Mouse (Mus musculus) midbrain, embryonic 16.5 days (tissue): ENCODE results near the gene Ptpro. TPM values are rescaled to one million over a fixed set of nuclear protein-coding genes. Genes with fewer than 3 reads are reported as not detected.
A peak's percentile ranks its signal among the peaks of the same experiment; 100 is the strongest.

Experiments used
- ATAC-seq: fragments of 200-750 bp; cut with Nextera tagmentation; 2 replicates; pipeline ENCODE4 v1.8.0; 2017; ENCODE audit warnings: moderate TSS enrichment
- H3K27ac ChIP-seq: fragments of 300-500 bp; sonication (generic); 2 replicates; pipeline ENCODE4 v1.5.1; 2014; ENCODE audit warnings: mild to moderate bottlenecking, low read length, mixed read lengths
- H3K27me3 ChIP-seq: fragments of 300-500 bp; sonication (generic); 2 replicates; pipeline ENCODE4 v1.6.1; 2014; ENCODE audit warnings: low read depth, low read length, mixed read lengths; ENCODE audit not compliant: control insufficient read depth, insufficient read depth
- H3K36me3 ChIP-seq: fragments of 300-500 bp; sonication (generic); 2 replicates; pipeline ENCODE4 v1.6.1; 2014; ENCODE audit warnings: mild to moderate bottlenecking, low read length, moderate library complexity, mixed read lengths; ENCODE audit not compliant: control insufficient read depth, insufficient read depth
- H3K4me1 ChIP-seq: fragments of 300-500 bp; sonication (generic); 2 replicates; pipeline ENCODE4 v1.6.1; 2014; ENCODE audit warnings: mild to moderate bottlenecking, low read length, mixed read lengths; ENCODE audit not compliant: control insufficient read depth, insufficient read depth
- H3K4me2 ChIP-seq: fragments of 300-500 bp; sonication (generic); 2 replicates; pipeline ENCODE4 v1.6.1; 2014; ENCODE audit warnings: mild to moderate bottlenecking, low read length, mixed read lengths
- H3K4me3 ChIP-seq: fragments of 300-500 bp; sonication (generic); 2 replicates; pipeline ENCODE4 v1.5.1; 2014; ENCODE audit warnings: low read depth, mild to moderate bottlenecking, low read length, moderate library complexity, mixed read lengths
- H3K9ac ChIP-seq: fragments of 300-500 bp; sonication (generic); 2 replicates; pipeline ENCODE4 v1.6.1; 2014; ENCODE audit warnings: low read depth, low read length, mixed read lengths
- H3K9me3 ChIP-seq: fragments of 300-500 bp; sonication (generic); replicated peaks from 2 replicates; pipeline ENCODE4 v1.6.1; 2014; ENCODE audit warnings: mild to moderate bottlenecking, low read length, mixed read lengths; ENCODE audit not compliant: control insufficient read depth, poor library complexity, severe bottlenecking
- WGBS: fragments of 180-500 bp; shearing (Covaris S2); extraction: QIAGEN DNeasy Blood & Tissue Kit; methylation state at CpG from one replicate; pipeline ENCODE4 v1.1.7; 2014; 5-methylcytosine and 5-hydroxymethylcytosine counted together
- polyA plus RNA-seq: library from polyadenylated mRNA; unstranded; fragments of >200 nt; fragmentation: Nextera tagmentation; extraction: Ambion mirVana; gene quantifications from 2 replicates; pipeline ENCODE4 v1.2.1, GENCODE M21; 2015

Ptpro gene
- polyA plus RNA-seq, 1 experiment from 2014 or later: 73.7 TPM

DNA sequence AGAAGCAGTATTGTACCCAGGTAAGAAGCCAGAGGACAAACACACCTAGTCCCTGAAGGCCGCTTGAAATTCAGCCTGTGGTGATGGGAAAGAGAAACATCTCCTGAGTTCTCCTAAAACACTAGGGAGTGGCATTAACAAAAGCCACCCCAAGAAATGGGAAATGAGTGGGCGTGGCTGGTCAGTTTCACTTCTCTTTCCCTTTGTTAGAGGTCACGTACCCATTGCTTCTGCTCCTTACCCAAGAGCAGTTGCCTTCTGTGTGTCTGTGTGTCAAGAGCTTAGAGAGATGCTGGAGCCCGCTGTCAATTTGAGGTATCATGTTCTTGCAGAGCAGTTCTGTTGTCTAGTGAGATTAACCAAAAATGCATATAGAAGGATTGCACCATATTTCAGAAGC lies 134.2 kb downstream of the Ptpro start:
- no peaks in the 10 kb centered on the region for H3K27me3 ChIP-seq
- WGBS: 91% methylated on average over 4 of the region's 4 CpGs
- no peak overlapping the region for H3K4me3 ChIP-seq
- H3K36me3 ChIP-seq: peaks cover 2% of the 10 kb centered on the region
- no peak overlapping the region for H3K27ac ChIP-seq
- no peak for ATAC-seq
- no peaks in the 10 kb centered on the region for H3K4me1 ChIP-seq
- H3K9me3 ChIP-seq: no peaks in the 10 kb centered on the region
- no peak overlapping the region for H3K4me2 ChIP-seq
- H3K9ac ChIP-seq: no peak overlapping the region

DNA sequence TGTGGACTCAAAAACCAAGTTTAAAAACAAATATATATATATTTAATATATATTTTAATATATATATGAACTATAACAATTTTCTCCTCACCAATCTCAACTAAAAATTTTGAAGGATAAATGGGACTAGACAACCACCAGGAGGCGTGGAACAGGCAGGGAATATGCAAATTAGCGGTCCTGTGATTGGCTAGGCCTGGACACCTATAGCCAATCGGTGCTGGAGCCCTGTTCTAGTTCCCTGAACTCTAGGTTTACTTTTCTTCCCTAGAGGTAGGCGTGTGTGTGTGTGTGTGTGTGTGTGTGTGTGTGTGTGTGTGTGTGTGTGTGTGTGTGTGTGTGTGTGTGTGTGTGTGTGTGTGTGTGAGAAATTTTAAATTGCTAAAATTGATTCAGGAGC lies 134.8 kb downstream of the Ptpro start:
- Histone ChIP-seq H3K9me3 (no peaks in the 10 kb centered on the region), H3K9ac (no peak overlapping the region), H3K4me2 (no peak overlapping the region), H3K36me3 (peaks cover 5% of the 10 kb centered on the region), H3K4me3 (no peak overlapping the region), H3K27ac (no peak overlapping the region), H3K27me3 (no peaks in the 10 kb centered on the region), H3K4me1 (no peaks in the 10 kb centered on the region)
- ATAC-seq: no peak
- 49% methylated on average over 3 of the region's 4 CpGs for WGBS

DNA sequence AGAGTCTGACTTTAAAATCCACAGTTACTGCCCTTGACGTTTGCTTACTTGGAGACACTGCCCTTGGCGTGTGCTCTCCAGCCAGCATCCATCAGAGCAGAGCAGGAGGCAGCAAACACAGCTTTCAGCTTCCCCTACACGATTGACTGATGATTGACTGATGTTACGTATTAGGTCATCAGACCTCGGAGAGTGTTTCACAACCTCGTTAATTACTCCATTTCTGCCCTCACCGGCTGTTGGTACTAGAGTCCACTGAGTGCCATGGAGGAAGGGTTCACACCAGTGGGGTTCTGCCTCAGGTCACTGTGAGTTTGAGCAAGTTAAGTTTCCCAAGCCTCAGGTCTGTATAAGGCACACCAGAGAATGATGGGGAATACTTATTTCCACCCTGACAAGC lies 143.0 kb downstream of the Ptpro start:
- peaks cover 5% of the 10 kb centered on the region; the same call in 1 of the 2 replicates for H3K36me3 ChIP-seq
- no peaks in the 10 kb centered on the region for H3K27me3 ChIP-seq
- 87% methylated on average over 7 of the region's 7 CpGs for WGBS
- H3K4me1 ChIP-seq: no peaks in the 10 kb centered on the region
- H3K9ac ChIP-seq: no peak overlapping the region
- no peaks in the 10 kb centered on the region for H3K9me3 ChIP-seq
- no peak overlapping the region for H3K4me2 ChIP-seq
- H3K27ac ChIP-seq: no peak overlapping the region
- ATAC-seq: no peak
- H3K4me3 ChIP-seq: no peak overlapping the region

DNA sequence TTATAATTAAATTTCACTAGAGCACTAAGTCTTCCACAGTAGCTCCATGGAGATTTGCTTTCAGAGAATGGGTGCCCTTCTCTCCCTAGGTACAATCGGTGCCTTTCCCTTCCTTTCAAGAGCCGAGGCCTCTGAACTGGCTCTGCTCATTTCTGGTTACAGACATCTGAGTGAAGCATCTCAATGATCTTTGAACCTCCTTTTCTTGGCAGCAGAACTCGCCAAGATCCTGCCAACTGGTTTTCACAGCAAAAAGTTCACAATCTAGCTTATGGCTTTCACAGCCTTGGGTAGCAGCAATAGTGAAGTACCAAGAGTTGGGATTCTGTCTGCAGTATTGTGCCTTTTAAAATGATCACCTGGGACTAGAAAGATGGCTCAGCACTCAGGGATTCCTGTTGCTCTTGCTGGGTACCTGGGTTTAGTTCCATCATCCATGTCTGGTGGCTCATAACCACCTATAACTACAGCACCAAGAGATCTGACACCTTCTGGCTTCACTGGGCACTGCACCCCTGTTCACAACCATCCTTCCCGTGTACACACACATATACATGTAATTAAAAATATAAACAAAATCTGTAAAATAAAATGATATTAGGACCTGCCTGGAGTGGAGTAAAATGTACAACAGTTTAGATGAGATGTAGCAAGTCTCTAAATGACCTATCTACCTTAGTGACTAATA lies 144.1 kb downstream of the Ptpro start:
- Histone ChIP-seq H3K9ac (no peak overlapping the region), H3K4me1 (no peaks in the 10 kb centered on the region), H3K27me3 (no peaks in the 10 kb centered on the region), H3K27ac (no peak overlapping the region), H3K4me2 (no peak overlapping the region), H3K9me3 (no peaks in the 10 kb centered on the region), H3K4me3 (no peak overlapping the region), H3K36me3 (peaks cover 5% of the 10 kb centered on the region; the same call in 1 of the 2 replicates)
- WGBS: 82% methylated on average over 4 of the region's 4 CpGs
- ATAC-seq: peak; percentile 46; the same call in 1 of the 2 replicates

DNA sequence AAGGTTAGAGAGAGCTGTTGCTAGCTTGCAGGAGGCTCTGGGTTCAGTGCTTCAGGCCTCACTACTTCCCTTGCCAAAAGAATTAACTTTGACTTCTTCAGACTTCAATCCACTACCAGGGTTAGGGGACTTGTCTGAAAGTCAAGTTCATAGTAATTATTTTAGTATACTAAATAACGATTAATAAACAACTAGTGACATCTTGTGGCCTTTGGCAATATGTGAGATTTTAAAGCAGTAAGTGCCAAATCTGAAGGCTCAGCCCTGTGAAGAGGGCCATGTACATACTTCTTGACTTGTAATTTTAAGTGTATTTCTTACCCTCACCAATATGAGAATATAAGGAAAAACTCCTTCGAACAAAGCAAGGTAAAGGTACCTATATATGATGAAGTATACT lies 145.2 kb downstream of the Ptpro start:
- no peak for ATAC-seq
- Histone ChIP-seq H3K9ac (no peak overlapping the region), H3K4me3 (no peak overlapping the region), H3K27ac (no peak overlapping the region), H3K9me3 (no peaks in the 10 kb centered on the region), H3K36me3 (peaks cover 3% of the 10 kb centered on the region; the same call in 1 of the 2 replicates), H3K4me2 (no peak overlapping the region), H3K4me1 (no peaks in the 10 kb centered on the region), H3K27me3 (no peaks in the 10 kb centered on the region)
- WGBS: 87% methylated on average over 2 of the region's 2 CpGs

DNA sequence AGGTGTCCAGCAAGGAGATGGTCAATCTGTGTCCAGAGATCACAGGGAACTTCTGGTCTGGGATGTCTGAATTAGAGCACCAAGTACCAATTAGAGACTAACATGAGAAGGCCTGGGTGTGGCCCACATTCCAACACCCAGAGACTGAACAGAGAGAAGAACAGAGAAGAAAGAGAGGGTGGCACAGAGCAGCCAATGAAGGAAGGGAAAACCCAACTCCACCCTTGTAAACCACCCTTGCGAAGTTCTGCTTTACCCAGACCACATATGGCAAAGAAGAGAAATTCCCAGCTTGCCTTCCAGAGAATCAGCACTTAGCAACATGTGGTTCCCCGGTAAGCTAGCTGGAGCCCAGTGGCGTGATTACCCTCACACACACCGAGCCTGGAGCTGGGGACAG lies 152.1 kb downstream of the Ptpro start:
- H3K4me1 ChIP-seq: no peaks in the 10 kb centered on the region
- H3K4me2 ChIP-seq: no peak overlapping the region
- H3K27ac ChIP-seq: no peak overlapping the region
- no peak for ATAC-seq
- H3K9me3 ChIP-seq: no peaks in the 10 kb centered on the region
- no peaks in the 10 kb centered on the region for H3K27me3 ChIP-seq
- no peak overlapping the region for H3K4me3 ChIP-seq
- 90% methylated on average over 4 of the region's 4 CpGs for WGBS
- H3K36me3 ChIP-seq: peaks cover 18% of the 10 kb centered on the region
- H3K9ac ChIP-seq: no peak overlapping the region

DNA sequence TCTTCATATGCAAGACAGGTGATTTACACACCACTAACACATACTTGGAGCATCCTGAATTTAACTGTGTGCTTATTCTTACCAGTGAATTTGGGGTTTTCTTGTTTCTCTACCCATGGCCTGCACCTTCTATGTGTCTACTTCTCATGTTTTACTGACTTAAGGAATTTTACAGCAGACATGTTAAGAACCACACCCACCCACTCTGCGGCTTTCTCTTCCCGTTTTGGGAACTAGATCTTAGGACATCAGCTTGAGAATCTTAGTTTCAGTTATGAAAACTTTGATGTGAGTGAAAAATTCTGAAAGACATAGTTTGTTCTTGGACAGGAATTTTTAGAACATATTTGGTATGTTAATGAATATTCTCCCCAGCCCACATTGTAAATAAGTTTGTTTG lies 153.6 kb downstream of the Ptpro start:
- Histone ChIP-seq H3K36me3 (peaks cover 18% of the 10 kb centered on the region), H3K4me3 (no peak overlapping the region), H3K4me2 (no peak overlapping the region), H3K27me3 (no peaks in the 10 kb centered on the region), H3K9ac (no peak overlapping the region), H3K27ac (no peak overlapping the region), H3K9me3 (no peaks in the 10 kb centered on the region), H3K4me1 (no peaks in the 10 kb centered on the region)
- WGBS: 91% methylated on average over 2 of the region's 2 CpGs
- no peak for ATAC-seq

DNA sequence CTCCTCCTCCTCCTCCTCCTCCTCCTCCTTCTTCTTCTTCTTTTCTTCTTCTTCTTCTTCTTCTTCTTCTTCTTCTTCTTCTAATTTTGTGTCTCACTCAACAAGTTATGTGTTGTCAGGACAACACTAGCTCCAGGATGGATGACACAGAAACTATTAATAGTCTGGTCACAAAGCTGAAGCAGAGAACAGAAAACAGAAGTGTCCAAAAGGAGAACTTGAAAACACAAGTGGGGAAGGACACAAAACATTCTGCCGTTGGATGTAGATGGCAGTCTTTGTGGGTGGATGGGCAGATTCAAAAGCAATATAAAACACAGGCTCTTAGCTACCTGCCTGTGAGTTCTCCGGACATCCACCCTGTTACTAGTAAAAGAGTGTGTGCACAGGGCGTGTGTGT lies 158.4 kb downstream of the Ptpro start:
- H3K4me2 ChIP-seq: no peak overlapping the region
- no peak for ATAC-seq
- H3K4me3 ChIP-seq: no peak overlapping the region
- no peaks in the 10 kb centered on the region for H3K27me3 ChIP-seq
- H3K27ac ChIP-seq: no peak overlapping the region
- peaks cover 13% of the 10 kb centered on the region for H3K4me1 ChIP-seq
- WGBS: 61% methylated on average over 3 of the region's 3 CpGs
- H3K9me3 ChIP-seq: no peaks in the 10 kb centered on the region
- peaks cover 11% of the 10 kb centered on the region for H3K36me3 ChIP-seq
- H3K9ac ChIP-seq: no peak overlapping the region

DNA sequence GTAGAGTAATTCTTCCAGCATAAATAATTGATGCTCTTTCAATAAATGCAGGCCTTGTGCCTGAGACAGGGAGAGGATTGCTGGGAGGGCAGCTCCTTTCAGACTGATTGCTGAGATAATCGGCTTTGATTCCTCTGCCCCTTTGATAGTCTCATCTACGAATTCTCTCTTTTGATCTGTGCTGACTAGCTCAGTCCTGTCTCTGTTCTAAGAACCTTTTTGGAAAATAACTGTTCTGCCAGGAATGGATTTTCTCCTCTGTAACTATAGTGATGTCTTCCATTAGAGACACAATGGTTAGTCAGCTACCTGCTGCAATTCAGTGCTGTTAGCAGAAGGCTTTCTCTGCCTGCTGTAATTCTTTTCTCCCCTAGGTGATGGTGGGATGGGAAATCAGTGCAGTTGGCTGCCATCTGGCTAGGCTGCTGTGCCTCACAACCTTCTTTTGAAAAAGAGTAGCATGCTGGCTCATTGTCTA lies 159.8 kb downstream of the Ptpro start:
- peak; percentile 92 for ATAC-seq
- H3K9me3 ChIP-seq: no peaks in the 10 kb centered on the region
- H3K9ac ChIP-seq: 0 out of 2 replicates have a peak overlapping the region, but pooled peaks have one; percentile 1
- H3K4me3 ChIP-seq: no peak overlapping the region
- no peaks in the 10 kb centered on the region for H3K27me3 ChIP-seq
- 11% methylated on average over 2 of the region's 2 CpGs for WGBS
- H3K4me1 ChIP-seq: peaks cover 13% of the 10 kb centered on the region
- H3K27ac ChIP-seq: peak overlapping the region; percentile 81
- no peak overlapping the region for H3K4me2 ChIP-seq
- H3K36me3 ChIP-seq: peaks cover 4% of the 10 kb centered on the region; the same call in 1 of the 2 replicates
